Mouse (Mus musculus) ovary, postnatal 14 days (tissue): Measurements from ENCODE around the gene Anks6.
A peak's percentile ranks its signal among the peaks of the same experiment; 100 is the strongest.
"Not testable (repeated sequence)": the region's sequence is repeated elsewhere in the genome, so short reads cannot be mapped to it uniquely, and the experiment has no call there.

Experiments
- DNase-seq: peaks from one replicate; pipeline ENCODE4 v3.0.0; 2022; ENCODE audit warnings: low spot score

Gene Anks6

DNA sequence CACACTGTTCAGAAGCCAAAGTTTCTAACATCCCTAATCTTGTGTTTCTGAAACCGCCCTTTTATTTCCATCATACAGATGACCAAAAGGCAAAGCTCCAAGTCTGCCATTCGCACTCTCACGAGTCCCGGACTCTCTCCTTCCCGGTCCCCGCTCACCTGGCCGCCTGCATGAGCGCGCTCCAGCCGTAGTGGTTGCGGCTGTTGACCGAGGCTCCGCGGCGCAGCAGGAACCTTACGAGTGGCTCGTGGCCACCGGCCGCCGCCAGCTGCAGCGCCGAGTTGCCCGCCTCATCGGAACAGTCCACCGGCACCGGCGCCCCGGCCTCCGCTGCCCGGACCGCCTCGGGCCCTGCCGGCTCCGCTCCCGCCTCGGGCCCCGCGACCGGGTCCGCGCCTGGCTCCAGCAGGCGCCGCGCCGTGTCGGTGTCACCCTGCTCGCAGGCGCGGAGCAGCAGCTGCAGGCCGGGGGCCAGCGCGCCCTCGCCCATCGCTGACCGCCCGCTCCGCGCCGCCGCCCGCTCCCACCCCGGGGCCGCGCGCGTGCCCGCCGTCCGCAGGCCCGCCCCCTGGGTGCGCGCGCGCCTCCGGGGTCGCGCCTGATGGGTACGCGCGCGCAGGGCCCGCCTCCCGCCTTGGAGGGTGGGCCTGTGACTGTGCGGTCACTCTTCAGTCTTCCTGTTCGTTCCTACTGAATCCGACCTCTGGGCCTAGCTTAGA lies at the start of gene Anks6:
Gene Anks6 (minus strand): TSS at position 637 of the 719 bp plus-strand sequence.
- DNase-seq = peak; percentile 77

DNA sequence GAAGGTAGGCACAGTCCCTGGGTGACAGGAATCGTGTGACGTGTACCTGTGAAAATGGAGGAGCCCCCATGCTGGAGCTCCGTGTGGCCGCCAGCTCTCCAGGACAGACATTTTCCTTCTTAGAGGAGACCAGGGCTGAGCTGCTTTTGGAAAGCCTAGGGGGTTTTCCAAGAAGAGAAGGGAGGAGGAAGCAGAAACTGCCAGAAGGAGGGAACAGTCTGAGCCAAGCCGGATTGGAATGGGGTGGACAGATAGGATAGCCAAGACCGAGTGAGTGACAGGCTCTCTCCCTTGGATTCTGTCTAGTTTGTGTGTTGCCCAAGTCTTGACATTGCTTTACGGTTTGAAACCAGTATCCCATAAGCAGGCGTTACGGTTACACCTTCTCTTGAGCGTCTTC lies 46.3 kb upstream of the Anks6 start:
- DNase-seq = no peak

DNA sequence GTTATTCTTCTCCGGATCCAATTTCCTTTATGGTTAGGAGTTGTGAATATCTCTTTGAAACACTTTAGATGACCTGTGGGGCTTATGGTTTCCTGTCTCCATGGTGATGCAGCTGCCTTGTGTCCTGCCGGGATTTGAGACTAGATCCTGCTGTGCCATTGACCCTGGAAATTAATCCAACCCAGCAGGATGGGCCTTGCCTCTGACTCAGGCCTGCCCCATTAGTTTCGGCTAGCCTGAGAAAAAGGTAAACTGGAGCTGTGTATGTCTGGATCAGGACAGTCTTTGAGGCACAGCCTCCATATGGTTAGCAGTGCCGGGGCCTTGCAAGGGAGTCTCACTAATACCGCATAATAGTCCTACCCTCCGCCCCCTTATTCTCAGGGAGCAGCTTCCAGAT lies 36.4 kb upstream of the Anks6 start:
- no peak for DNase-seq

DNA sequence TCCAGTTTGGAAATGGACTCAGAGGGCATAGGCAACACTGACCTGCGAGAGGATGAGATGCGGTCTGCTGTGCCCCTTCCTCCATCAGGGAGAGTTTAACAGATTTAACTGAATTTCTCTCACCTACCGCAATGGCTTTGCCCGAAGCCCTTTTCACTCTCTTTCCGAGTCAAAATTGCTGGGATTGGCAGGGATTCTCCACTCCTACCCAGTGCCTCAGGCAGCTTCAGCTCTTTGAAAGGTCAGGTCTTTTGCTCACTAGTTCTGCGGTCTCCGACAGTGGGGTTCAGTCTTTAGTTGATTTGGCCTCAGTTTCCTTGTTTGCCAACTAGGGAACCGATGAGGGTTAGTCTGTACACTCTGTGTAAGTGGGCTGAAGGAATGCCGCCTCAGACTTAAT lies 35.9 kb upstream of the Anks6 start:
- no peak for DNase-seq

DNA sequence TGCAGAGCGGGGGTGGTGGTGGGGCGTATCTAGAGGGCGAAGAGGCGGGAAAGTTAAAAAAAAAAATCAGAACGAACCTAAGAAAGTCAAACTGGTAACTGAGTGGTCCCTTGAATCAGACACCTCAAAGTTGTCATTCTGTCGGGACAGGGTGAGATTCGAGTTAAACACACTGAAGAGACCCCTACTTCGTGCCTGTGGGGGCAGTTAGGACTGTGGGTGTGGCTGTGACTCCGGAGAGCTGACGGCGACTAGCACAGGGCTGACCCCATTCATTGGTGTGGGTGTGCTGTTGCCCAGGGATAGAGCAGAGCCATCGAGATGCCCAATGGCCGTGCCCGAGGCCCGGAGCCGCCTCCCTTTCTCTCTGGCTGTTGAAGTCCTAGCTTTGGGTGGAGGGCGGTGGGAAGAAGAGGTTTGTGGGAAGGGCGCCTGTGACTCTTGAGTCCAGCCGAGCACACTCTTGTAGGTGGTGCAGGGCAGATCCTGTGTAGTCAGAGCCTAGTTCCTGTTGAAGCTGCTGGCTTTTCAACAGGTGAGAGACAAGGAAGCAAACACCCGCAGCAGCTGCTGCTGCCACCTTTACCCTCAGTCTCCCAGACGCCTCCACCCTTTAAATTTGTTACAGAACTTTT lies 35.3 kb upstream of the Anks6 start:
- no peak for DNase-seq

DNA sequence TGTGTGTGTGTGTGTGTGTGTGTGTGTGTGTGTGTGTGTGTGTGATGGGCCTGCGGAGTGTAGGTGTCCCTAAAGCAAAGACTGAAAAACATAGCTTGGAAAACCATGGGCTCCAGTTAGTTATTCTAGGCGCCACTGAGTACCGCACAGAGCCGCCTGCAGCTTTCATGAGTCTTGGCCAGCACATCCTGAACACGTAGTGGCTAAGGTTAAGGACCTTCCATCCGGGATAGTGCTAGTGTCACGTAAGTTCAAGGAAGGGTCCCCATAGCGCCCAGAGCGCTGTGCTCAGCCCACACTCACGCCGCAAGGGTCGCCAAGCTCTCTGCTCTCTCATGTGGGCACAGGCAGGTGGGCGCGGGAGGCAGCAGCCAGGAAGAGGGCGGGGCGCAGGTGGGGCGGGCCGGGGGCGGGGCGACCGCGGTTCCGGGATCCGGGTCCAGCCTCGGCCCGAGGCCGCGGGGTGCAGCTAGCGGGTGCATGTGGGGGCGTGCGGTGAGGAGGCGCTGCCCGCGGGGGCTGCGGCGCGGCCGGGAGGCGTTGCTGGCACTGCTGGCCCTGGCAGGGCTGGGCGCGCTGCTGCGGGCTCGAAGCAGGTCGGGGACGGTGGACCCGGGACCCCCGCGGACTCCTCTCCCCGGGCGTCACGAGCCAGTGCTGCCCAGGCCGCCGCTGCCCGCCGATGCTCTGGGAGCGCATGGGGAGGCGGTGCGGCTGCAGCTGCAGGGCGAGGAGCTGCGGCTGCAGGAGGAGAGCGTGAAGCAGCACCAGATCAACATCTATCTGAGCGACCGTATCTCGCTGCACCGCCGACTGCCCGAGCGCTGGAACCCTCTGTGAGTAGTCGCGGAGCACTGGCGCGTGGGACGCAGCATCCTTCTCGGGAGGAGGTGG lies 34.5 kb upstream of the Anks6 start, which contains the start of gene Galnt12:
Gene Galnt12 (plus strand): TSS at position 417 of the 894 bp plus-strand sequence.
- no peak for DNase-seq

DNA sequence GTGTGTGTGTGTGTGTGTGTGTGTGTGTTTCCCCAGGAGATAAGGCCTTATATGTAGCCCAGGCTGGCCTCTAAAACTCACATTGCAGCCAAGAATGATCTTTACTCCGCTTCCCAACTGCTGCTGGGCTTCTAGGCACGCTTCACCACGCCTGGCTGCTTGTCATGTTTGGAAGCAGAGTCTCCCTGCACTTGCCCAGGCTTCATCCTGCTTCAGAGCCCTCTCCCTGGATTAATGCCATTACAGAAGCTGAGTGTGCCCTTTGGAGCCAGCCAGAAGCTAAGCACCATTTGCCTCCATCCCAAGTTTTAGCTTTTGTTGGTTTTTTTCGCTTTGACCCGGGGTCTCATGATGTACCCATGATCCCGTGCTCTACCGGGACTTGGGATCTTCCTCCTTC lies 31.4 kb upstream of the Anks6 start:
- DNase-seq = no peak

DNA sequence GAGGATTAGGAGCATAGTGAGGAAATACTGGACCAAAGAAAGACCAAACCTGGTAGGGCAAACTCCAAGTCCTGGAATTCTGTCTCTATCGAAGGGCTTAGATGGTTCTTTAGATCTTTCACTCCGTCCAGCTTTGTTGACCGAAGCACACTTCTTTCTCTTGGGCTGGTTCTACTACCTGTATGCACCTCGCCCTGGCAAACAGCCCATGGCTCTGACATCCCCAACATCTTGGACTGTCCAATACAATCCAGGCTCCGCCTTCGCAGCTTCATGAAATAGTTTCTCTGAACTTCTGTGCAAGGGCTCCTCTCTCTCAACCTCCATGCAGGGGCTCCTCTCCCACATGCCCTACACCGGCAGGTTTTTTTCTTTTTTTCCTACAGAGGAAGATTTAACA lies 26.6 kb upstream of the Anks6 start:
- no peak for DNase-seq

DNA sequence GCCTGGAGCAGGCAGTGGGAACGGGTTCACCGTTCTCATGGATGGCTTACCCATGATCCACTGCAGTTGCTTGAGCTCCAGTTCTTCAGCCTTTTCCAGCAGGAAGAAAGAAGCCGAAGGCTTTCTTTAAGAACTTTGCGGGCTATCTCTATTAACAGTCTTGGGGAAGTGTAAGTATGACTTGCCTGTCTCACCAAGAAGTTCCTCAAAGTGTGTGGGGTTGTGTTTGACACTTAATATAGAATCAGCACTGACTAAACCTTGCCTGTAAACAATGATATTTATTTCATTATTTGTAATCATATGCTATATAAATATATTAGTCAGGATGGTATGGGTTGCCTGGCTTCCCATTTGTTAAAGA lies 23.4 kb upstream of the Anks6 start:
- DNase-seq = no peak

DNA sequence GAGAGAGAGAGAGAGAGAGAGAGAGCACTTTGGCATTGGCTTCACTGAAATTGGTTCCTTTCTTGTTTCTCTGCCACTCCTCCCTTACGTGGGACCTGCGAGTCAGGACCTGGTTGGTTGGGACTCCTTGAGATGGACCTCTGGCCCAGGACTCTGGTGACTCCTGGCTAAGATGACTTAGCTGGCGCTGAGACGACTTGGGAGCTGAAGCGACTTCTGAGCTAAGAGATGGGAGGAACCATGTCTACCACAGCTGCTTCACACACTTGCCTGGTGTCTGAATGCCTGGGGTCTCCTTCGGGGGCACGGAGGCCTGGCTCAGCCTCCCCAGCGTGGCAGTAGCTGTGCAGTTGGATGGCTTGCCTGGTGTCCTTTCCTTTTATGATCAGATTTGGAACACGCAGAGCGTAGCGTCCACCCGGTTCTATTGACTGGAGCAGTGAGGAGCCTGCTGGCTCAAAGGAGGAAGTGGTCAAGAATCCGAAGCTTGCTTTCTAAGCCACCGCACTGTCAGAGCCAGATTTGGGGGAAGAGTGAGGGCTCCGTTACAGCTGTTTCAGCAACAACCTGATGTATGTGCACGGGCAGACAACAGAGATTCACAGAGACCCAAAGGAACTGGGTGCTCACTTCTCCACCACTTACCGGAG lies 22.9 kb upstream of the Anks6 start:
- DNase-seq = no peak

DNA sequence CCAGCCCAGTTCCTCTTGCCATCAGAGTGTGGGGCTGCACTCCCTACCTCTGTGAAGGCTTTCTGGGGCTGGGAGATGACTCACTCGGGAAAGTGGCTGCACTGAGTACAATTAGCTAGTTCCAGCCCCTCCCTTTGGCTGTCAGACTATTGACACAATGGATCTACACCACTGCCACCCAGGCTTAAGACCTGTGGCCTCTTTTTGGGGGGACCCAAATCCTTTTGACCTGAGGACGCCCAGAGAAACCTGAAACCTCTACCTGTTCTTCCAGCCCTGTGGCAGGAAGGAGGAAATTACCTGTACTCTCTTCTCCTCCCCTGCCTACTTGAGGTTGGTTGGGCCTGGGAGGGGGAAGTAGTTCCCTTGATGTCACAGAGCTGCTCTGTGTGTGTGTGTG lies 17.8 kb upstream of the Anks6 start:
- no peak for DNase-seq

DNA sequence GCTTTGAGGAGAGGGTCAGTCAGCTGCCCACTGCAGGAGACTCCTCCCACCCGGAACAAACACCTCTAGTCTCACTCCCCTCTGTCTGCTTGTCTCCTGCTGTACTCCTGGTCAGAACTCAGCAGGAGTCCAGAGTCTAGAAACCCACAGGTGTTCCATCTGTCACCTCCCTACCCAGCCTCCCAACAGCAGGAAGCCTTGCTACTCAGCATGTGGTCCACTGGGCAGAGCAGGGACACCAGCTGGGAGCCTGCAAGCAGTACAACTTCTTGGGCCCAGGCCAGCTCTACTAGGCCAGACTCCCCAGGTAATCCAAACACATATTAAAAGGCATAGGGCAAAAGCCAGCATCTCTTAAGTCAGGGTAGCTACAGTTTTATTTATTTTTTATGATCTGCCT lies 3.7 kb upstream of the Anks6 start:
- DNase-seq = no peak

DNA sequence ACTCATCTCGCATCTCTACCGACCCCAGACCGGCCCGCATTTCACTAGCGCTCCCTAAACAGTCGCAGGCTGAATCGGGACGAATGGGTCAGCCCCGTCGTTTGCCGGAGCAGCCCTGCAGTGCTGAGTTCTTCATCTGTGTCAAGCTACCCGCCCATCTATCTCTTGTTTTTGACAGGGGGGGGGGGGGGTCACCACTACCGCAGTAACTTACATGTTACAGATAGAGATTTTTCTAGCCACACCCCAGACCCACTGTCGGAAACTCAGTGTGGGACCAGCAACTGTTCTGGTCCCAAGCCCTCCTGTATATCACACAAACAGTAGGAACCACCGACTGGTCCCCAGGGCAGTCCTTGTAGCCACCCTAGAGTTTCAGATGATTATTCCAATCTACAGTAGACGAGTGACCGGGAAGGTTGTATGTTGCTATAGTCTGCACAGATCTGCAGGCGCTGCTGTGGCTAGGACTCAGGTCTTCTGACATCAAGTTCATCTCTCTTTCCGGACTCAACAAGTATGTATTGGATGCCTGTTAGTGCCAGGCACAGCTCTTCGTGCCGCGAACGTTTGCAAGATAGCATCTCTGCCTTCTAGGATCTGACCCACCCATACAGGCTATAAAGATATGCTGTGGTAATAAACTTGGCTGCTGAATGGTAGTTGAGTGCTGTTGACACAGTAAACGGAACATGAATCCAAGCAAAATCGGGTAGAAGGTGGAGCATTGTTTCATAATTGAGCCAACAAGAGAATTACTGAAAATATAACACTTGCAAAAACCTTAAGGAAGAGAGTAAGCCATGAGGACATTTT lies 491 bp upstream of the Anks6 start:
- no peak for DNase-seq

DNA sequence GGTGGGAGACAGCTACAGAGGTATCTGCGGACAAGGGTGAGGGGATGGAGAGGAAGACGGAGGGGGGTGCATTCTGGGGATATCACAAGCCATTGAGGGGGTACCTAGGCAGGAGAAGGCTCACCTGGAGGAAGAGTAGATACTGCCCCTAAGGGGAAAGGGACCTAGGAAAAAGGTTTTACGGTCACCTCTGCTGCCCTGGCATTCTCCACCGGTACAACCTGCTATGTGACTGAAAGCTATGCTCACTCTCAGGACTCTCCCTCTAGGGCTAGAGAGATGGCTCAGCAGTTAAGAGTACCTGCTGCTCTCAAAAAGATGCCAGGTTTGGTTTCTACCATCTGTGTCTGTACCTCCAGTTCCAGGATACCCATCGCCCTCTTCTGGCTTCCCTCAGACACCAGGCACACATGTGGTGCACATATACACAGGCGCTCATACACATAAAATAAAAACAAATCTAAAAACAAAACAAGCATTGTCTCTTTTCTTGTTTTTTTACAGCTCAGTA lies 1.6 kb downstream of the Anks6 start:
- no peak for DNase-seq

DNA sequence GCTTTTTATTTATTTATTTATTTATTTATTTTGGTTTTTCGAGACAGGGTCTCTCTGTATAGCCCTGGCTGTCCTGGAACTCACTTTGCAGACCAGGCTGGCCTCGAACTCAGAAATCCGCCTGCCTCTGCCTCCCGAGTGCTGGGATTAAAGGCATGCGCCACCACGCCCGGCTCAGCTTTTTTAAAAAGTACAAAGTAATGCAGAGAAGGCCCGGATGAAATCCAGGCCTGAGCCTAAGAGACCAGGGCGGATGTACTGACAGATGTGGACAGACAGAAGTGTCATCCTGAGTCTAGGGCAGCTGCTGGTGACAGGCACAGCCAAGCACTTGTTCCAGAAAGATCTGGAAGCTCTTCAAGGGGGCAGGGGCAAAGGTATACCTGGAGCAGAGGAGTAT lies 2.1 kb downstream of the Anks6 start:
- not testable (repeated sequence) for DNase-seq

DNA sequence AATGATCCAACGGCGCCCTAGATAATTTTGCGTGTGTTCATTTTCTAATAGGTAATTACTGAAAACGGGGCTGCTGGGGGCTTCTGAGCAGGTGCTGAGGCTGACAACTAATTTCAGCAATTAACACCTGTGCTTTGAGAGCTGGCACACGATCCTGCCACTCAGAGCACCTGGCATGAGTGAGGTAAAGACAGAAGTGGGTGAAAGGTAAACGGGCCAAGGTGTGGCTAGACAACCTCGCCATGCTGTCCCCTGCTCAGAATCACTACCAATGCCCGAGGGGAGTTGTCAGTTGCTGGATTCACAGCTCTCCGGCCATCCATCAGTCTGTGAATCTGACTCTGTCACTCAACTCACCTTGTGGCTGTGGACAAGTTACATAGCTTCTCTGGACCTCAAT lies 5.3 kb downstream of the Anks6 start:
- DNase-seq = no peak

DNA sequence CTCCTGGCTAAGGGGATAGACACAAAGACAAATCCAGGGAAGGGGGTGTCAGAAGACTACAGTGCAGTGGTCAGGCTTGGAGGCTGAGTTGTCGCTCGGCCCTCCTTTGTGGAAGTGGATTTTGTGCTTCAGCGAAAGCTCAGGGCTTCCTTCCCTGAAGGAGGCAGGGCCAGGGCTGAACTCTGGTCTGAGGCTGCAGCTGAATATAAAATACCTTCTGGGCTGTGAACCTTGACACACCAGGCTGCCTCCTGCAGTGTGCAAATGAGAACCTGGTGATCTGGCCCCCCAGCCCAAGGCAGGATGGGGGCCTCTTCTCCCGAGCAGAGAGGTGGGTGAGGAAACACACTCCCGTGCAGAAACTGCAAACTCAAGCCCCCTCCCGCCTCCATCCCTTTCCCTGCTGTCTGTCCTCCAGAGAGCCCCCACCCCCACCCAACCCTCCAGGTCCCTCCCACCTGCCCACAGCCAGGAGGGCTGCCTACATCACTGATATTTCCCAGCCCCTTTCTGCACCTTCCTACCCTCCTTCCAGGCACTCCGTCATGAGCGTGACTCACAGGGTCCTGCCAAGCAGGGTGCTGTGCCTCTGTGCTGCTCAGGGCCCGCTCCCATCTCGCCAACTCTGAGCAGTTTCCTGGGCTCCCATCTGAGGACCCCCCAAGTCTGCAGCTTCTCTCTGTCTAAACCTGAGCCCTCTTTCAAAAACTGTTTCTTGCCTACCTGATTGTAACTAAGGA lies 6.4 kb downstream of the Anks6 start:
- DNase-seq = no peak

DNA sequence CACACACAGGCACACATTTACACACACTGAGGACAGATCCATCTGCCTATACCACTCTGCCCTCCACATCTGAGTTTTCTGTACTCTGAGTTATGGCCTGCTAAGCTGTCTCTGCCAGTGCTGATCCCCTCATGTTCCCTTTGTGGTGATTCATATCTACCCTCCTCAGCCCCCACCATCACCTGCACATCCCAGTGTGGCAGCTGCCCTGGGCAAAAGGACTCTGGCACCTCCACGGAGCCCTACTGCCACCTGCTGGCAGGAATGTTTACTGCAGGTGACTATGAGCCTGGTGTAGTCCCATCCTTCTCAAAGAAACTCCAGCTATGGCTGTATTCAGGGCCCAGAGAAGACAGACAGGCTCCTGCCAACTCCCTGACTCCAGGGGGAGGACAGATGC lies 7.1 kb downstream of the Anks6 start:
- DNase-seq = peak; percentile 93

DNA sequence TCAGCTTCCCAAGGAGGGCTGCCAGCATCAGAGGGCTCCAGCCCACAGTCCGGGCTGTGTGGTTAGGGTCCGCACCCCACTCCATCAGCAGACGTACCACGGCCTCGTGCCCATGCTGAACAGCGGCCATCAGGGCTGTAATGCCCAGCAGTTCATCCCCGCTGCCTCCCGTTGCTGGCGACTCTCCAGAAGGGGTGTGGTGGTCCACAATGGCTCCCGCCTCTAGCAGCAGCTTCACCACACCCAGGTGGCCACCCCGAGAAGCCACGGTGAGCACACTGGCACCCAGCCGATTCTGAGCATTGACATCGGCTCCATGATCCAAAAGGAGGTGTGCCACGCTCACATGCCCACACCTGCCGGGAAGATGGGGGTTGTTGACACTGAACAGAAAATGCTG lies 8.0 kb downstream of the Anks6 start:
- no peak for DNase-seq

DNA sequence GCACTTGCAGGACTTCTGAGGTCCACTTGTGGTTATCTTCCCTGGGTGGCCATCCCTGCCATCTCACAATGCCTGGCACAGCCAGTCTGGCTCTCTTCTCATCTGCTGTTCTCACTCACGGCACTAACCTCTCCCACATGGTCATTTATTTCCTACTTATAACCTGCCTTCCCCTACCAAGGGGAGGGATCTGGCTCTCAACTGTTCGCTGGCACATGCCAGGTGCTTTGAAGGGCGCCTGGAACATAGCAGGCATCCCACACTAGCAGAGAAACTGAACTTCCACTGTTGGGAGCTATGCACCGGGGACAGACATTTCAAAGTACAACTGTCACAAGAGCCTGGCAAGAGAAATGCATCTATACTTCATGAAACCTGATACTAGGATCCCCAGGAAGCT lies 9.5 kb downstream of the Anks6 start:
- DNase-seq = no peak

DNA sequence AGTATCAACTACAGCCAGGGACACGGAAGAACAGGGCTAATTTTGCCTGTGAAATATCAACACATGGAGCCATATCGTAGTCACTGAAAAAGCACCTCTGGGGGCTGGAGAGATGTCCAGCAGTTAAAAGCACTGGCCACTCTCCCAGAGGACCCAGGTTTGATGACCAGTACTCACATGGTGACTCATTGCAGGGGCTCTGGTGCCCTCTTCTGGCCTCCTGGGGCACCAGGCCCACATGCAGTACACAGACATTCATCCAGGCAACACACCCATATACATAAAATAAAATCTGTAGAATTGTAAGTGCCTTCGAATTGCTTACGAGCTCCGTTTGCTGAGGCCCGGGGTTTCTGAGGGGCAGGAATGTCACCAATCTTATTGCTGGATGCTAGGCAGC lies 10.3 kb downstream of the Anks6 start:
- no peak for DNase-seq
